Mouse (Mus musculus): ENCODE data around the gene Rab8b.

- TF ChIP-seq CTCF (IDR thresholded peaks at IDR 0.05; ENCODE audit: low read depth, low read length) (no peak), POLR2A (IDR thresholded peaks at IDR 0.05; ENCODE audit: borderline replicate concordance, low read depth, low read length) (no peak)
Measured at GRCm38 (mm10) chr9:66887960-66888610, 31.4 kb downstream of the Rab8b start.
